Mouse (Mus musculus): ENCODE data around the gene Med27.

The Med27 gene

GRCm38 (mm10) chr2:29468517-29468936 is 121.9 kb downstream of the Med27 start:
- DNase-seq (ENCODE audit: low spot score in 2 of 2), result no peak

DNA sequence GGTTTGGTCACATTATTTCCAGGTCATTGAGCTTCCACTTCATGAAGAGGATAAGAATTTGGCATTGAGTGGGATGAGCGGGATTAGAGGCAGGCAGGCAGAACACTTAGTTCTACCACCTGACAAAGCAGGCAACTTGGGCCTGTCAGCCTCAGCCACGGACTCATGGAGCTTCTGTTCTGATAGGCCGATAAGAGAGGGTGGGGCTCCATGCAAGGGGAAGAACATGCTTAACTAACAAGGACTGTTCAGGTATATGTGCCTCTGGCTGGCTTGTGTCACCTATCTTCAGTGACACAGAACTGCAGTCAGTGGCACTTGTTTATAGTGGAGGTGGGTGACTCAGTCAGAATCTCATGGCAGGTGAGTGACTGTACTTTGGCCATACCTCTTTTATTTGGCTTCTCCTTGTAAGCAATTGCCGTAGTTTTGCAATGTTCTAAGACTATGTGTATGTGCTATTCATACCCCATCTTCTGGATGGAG is 126.4 kb downstream of the Med27 start:
- no peak for DNase-seq (ENCODE audit: low spot score in 2 of 2)

DNA sequence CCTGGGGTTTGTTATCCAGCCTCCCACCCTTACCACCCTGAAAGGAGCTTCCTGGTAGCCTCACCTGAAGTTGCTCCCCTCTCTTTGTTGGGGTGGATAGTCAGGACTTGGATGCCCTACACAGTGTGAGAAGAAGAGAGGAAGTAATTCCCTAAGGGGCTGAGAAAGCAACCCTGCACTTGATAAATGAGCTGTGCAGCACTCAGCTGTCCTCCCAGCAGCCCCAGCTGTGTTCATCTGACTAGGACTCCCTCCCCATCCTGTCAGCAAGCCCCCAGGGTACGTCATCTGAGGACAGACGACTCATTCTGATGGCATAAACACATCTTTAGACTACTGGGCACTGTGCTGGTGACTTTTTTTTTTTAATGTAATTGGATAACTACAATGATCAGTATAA is 127.3 kb downstream of the Med27 start:
- DNase-seq (ENCODE audit: low spot score in 2 of 2), result no peak

GRCm38 (mm10) chr2:29476702-29477101 is 130.1 kb downstream of the Med27 start:
- no peak for DNase-seq (ENCODE audit: low spot score in 2 of 2)

DNA sequence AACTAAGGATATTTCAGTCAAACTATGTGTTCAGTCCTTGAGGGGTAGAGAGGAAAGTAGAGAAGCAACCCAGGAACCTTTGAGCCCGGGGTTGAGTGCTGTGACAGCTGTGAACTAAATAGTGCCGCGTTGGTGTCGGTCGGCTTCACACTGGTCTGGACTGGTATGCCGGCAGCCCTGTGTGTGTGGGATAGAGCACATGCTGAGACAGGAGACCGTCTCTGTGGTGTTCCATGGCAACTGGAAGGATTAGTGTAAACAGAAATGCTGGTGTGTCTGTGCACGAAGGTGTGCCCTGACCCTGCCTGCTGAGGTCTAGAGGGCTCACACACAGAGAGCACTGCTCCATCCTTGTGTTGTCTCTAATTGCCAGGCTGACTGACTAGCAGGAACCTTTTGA is 135.2 kb downstream of the Med27 start:
- DNase-seq (ENCODE audit: low spot score in 2 of 2), result no peak

DNA sequence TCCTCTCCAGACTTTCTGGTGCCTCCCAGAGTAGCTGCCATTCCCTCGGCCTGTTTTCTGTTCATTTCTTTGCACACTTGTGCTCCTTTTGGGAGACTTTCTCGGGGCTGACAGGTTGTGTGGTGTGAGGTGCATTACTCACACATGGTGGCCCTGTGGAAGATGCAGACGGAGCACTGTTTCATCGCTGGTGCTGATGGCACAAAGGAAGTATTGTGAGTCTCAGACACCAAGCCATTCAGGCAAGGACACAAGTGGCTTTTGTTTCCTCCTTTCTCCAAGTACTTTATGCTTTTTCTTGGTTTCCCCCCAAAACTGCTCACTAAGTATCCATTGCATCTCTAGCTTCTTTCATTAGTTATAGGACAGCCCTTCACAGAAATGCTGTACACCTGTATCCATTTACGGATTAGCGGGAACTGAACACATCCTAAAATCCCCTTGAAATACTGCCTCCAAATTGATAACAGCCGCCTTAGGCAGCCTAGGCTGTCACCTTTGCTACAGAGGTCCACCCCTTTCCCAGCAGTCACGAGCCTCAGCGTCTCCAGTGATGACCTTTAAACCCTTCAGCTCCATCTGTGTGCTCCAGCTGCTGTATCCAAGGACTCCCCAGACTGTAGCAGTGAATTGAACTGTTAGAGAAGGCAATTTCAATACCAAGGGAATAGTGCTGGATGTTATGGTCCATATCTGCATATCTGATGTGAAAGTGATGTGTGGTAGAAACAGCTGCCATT is 136.5 kb downstream of the Med27 start:
- no peak for DNase-seq (ENCODE audit: low spot score in 2 of 2)

DNA sequence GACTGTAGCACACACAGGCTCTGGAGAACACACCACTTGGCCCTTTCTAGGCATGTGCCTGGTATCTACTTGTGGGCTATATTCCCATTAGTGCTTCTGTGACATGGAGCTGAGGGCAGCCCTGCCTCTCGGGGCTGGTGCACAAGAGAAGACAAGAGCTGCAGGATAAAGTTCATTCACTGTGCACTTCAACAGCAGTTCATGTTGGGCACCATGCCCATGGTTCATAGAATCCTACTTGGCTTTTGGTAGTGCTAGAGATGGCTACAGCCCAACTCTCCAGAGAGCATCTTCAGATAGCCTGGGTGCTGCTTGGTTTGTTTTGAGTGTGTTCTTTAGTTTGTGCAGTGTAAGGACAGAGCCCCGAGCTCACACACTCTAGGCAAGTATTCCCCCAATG is 138.9 kb downstream of the Med27 start:
- no peak for DNase-seq (ENCODE audit: low spot score in 2 of 2)

GRCm38 (mm10) chr2:29486491-29486890 is 139.9 kb downstream of the Med27 start:
- no peak for DNase-seq (ENCODE audit: low spot score in 2 of 2)

- DNase-seq (ENCODE audit: low spot score in 2 of 2), result no peak
Measured at GRCm38 (mm10) chr2:29487652-29488051, 141.0 kb downstream of the Med27 start.

DNA sequence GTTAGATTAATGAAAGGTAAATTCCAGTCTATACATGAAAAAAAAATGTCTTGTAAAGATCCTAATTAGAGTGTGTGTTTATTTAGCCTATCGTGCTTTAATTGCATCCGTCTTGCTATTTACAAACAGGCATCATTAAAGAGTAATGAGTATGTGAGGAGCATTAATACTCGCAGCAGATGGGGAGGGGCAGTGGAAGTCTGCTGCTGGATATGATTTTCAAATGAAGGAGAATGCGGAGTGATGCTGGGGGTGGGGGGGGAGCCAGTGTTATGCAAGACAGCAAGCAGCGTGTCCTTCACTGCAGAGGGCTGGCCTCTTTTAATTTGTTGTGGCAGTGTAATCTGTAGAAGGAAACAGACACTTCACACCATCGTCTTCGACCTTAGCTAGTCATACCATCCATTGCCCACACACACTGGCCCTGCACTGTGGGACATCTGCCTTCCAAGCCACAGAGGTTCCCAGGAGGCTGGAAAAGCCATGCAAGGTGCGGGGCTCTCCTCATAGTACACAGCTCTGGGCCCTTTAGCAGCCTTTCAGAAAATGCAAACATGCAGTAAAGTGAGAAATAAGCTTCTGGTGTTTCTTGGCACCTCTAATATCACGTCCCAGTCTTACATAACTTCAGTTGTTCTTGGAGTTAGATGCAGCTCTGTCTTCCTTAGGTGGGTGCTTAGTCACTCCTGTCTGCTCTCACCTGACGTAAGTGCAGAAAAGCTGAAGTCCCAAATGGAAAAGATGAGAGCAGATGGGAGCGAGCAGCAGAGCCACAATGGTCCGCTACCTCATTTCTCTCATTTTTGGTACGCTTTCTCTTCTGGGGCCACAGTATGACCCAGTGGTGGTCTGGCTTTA is 142.0 kb downstream of the Med27 start:
- DNase-seq (ENCODE audit: low spot score in 2 of 2), result no peak

- no peak for DNase-seq (ENCODE audit: low spot score in 2 of 2)
Measured at GRCm38 (mm10) chr2:29491656-29492055, 145.0 kb downstream of the Med27 start.

GRCm38 (mm10) chr2:29493396-29494031 is 146.9 kb downstream of the Med27 start:
- DNase-seq (ENCODE audit: low spot score in 2 of 2), result peak in 1 of 2 experiments; percentile 47

- no peak for DNase-seq (ENCODE audit: low spot score in 2 of 2)
Measured at GRCm38 (mm10) chr2:29495271-29495670, 148.7 kb downstream of the Med27 start.

DNA sequence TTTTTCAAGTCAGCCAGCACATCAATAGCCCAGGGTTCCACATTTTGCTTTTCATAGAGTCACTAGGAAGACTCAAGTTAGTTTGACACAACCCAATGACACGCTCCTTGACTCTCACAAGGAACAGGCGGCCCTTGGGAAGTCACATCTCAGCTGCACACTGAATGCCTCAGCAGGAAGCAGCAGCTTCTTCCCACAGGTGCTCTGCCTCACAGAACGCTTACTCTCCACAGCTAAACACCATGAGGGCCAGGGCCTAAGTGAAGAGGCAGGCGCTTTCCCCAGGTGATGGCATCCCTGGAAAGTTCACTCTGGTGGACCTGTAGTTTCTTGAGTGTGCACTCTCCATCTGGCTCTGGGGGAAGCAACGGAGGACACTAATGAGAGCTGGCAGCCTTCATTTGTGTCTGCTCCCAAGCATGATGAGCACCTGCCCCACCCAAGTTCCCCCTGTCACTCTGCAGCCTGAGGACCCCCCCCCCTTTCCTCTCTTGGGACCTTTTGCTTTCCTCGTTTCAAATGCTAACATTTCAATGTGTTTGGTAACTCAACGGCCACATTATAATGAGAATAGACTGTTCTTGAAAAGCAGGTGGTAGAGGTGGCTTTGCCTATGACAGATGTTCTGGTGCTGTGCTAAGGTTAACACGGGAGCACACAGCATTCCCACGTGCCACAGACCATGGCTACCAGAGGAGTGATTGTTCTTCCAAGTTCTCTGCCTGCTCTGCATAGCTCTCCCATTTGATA is 154.2 kb downstream of the Med27 start:
- DNase-seq (ENCODE audit: low spot score in 2 of 2), result no peak

- DNase-seq (ENCODE audit: low spot score in 2 of 2), result no peak
Measured at GRCm38 (mm10) chr2:29501381-29501780, 154.8 kb downstream of the Med27 start.

DNA sequence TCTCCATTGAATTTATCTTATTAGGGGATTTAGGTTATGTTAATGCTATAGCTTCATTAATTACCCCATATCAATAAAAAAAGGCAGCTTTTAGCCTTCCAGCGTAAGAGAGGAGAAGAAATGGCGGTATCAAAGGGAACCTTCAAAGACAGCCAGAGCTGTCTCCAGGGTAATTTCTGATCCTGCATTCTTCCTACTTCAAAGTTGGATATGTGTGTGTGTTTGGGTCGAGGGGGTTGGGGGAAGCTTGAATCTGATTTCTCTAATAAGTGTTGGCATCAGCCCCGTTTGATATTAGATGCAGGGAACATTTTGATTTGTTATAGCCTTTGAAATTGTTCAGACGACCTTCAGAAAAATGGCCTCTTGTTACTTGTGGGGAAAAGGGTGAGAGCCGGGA is 158.2 kb downstream of the Med27 start:
- DNase-seq (ENCODE audit: low spot score in 2 of 2), result no peak

GRCm38 (mm10) chr2:29506411-29506810 is 159.8 kb downstream of the Med27 start:
- no peak for DNase-seq (ENCODE audit: low spot score in 2 of 2)

DNA sequence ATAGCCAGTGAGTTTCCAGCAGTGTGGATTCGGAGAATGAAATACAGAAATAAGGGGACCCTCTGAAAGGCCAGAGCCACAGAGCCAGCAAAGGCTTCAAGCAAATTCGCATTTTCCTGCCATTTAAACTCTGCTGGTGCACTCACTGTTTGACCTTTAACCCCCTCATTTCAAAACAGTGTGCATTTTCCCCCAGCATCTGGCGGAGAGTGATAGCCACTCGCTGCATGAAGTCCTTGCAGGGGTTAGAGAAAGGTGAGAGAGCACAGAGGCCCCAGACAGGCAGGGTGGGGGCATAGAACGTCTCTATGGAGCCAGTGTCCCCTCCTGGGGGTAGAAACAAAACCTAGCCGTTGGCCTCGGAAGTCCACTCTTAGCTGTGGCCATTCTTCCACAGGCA is 166.5 kb downstream of the Med27 start:
- no peak for DNase-seq (ENCODE audit: low spot score in 2 of 2)

GRCm38 (mm10) chr2:29514836-29515235 is 168.2 kb downstream of the Med27 start:
- no peak for DNase-seq (ENCODE audit: low spot score in 2 of 2)

DNA sequence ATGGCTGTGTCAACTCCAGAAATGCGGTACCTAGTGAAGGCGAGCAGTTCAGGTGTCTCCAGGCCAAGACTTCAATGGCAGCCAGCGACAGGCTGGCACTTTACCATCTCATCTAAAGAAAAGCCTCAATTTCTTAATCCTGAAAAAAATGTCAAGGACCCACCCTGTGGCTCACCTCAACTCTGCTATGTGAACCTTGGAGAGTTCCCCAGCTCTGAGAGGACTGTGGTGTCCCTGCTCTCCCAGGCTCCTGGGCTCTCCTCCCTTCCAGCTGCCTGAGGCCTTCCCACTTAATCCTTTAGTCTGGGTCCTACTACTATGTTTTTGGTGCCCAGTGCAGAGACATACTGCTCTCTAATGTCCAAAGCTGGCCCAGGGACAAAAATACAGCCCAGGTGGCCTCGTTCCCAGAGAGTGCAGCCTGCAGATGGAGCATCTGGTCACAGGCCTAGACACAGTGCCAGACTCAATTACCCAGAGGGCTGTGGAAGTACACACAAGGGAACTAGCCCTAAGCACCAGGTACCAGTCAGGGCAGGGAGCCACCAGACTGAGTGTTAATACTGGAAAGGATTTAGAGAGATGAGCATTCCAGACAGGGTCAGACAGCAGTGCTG is 169.3 kb downstream of the Med27 start:
- DNase-seq (ENCODE audit: low spot score in 2 of 2), result peak in 1 of 2 experiments; percentile 57

DNA sequence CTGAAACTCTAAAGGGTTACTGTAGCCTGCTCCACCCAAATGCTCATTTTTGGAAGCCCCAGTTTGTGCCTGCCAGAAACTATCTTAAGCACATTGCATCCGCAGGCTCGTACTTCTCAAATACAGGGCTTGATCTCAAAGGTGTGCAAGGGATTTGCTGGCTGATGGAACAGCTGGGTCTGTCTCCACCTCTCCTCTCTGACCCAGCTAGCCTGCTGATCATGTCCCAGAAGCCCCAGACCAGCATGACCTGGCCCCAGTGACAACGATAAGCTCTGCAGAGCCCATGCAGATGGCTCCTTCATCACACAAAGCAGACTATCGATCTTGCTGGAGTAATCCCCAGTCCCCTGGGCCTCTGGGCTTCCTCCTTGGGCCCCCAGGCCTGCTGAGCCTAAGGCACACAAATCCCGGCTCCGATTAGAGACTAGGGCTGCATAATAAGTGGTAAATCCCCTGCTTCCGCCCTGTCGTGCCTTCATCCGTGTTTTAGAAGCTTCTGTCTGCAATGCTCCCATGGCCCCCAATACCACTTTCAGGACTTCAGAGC is 170.1 kb downstream of the Med27 start:
- no peak for DNase-seq (ENCODE audit: low spot score in 2 of 2)
